Mouse (Mus musculus) cerebellum, adult 9-10 months (tissue): ENCODE results near the gene Zbtb20.

ENCODE experiments used
- DNase-seq: peaks from one replicate; pipeline ENCODE4 v3.0.0; 2022

Gene Zbtb20

GRCm38 (mm10) chr16:43528300-43528699 is 652.6 kb downstream of the Zbtb20 start:
- no peak for DNase-seq

DNA sequence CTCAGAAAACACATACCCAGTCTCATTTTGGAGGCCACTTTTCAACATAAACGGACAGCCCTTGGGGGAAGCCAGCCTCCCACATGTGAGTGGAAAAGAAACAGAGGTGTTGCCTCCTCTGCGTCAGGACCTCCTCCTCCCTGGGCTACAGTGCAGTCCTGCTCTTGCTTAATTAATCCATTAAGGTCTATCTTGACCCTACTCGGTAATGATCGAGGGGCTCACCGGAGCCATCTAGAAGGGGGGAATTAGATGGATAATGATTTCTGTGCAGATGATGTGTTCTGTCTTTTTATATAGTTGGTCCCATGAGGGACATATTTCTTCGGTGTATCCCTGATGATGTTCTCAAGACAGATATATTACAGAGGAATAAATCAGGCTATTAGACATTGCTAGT is 655.6 kb downstream of the Zbtb20 start:
- DNase-seq = no peak

DNA sequence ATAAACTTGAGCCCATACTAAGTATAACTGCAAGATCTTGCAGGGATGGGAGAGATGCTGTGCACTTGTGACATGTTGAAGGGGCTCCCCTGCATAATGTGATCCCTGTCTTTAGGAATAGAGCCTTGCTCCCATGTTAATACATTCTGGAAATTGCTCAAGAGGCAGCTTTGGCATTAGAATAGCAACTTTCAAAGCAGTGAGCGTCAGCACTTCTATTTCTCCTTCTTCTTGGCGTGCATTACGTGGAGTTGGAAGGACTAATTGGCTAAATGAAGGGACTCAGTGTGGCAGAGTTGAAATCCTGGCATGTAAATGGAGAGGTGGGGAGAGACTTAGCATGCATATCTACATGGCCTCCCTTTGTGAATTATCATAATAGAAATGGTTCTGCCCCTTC is 658.4 kb downstream of the Zbtb20 start:
- DNase-seq = no peak

GRCm38 (mm10) chr16:43535912-43536311 is 660.2 kb downstream of the Zbtb20 start:
- DNase-seq = no peak

GRCm38 (mm10) chr16:43537163-43537562 is 661.5 kb downstream of the Zbtb20 start:
- DNase-seq = no peak

DNA sequence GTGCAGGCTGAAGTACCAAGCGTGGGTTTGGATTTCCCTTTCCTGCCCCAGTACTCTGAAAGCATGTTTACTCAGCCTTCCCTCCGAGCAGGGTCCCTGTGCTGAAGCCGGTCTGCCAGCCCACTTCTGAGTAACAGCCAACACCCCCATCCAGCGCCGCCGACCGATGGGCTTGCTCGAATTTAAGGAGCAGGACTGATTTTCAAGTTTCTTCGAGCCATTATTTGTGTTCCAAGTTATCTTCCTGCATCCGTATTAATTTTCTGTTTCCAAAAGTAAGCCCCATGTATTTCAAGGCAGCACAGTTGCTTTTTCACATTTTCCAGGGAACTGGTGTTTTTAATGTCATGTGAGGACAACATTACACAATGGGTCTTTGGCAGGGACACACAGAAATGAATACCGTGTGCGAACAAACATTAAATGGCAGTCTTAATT is 664.0 kb downstream of the Zbtb20 start:
- no peak for DNase-seq

- peak; percentile 77 for DNase-seq
These were observed 664.4 kb downstream of the Zbtb20 start for GRCm38 (mm10) chr16:43540108-43540507.

- no peak for DNase-seq
These were observed 665.0 kb downstream of the Zbtb20 start for GRCm38 (mm10) chr16:43540546-43541167.

DNA sequence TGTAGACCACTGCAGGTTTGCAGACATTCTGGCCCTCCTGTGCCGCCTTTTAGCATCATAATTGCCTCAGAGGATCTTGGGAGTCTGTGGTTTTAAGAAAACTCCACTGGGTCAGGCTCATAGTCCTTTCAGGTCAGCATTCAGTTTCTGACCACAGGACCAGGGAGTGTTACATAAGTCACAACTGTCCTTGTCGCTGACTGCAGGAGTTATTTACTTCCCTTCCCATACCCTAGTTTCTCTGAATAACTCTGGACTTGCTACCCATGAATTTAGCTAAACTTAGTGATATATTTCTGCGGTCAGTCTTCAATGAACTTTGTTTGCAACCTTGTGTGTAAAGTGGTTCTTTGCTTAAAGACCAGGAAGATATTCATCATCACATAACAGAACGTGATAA is 669.6 kb downstream of the Zbtb20 start:
- DNase-seq = no peak

DNA sequence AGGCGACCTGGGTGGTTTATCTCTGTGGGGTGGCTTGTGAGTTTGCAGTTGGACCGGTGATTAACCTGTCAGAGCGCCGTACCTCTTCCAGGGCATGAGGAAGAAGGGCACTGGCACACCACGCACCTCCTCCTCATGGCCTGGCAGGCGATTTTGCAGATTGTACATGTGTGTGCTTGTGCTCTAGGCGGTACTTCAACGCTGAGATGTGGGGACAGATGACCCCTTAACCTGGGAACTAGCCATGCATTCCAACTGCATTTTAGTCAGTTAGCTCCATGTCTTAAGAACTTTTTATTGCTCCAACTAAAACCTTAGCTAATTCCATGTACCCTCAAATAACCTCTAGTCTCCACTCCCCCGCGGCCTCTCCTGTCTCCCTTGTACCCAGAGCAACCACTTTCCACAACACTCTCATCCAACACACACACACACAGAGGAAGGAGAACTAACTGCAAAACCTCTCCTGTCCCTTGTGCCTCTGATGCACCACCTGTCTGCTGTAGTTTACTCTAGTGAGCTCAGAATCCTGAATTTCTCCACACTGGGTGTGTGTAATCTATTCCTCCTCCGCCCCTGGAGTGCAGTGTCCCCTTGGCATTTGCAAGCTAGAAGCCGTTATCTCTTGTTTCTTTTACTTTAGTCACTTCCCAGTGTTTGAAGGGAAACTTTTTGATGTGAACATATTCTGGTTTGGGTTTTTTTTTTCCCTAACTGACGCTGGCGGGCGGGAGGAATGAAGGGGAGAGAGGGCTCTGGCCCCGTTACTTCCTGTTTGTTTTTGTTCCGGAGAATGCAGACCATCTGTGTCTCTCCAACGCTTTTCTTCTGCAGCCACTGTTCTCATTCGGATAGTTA is 671.9 kb downstream of the Zbtb20 start:
- DNase-seq = no peak

DNA sequence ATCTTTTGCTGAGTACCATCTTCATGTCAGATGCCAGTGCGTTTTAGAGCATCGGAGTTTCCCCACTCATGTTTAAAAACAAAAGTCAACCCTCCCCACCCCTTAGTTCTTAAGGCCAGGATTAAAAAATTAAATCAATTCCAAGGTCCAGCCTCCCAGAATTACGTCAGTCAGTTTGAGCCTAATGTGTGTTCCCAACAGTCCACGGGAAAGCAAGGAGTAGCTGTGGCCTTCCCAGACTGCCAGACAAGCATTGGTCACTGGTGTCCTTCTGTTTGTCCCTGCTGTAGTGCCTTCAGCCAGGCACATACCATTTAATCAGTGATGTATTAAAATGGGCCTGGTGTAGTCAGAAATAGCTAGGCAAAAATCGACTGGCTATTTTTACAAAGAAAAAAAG is 673.1 kb downstream of the Zbtb20 start:
- no peak for DNase-seq

DNA sequence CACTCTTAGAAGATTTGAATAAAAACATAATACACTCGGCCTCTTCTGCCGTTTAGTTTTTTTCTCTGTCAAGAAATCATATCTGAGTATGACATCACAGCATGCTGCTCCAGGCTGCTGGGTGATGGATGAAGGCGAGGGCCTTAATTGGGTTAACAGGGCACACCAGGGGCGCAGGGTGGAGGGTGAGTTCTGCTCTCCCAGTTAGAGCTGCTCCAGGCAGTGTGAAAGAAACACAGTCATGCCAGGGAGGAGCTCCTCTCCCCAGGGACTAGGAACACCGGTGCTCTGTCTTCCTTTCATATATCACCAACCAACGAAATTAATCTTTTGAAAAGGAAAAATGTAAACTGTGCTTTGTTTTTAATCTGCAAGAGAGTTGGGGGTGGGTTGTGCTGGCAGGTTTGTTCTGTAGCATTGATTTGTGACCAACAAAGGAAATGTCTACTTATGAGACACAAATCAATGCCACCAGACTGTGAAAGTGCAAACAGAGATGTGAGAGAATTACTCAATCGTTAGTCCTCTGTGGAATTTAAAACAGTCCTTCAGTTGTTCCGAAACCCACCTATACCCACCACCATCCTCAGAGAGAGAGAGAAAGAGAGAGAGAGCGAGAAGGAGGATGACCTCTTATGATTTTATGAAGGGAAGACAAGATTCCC is 673.9 kb downstream of the Zbtb20 start:
- DNase-seq = no peak

GRCm38 (mm10) chr16:43552443-43552842 is 676.8 kb downstream of the Zbtb20 start:
- DNase-seq = no peak

DNA sequence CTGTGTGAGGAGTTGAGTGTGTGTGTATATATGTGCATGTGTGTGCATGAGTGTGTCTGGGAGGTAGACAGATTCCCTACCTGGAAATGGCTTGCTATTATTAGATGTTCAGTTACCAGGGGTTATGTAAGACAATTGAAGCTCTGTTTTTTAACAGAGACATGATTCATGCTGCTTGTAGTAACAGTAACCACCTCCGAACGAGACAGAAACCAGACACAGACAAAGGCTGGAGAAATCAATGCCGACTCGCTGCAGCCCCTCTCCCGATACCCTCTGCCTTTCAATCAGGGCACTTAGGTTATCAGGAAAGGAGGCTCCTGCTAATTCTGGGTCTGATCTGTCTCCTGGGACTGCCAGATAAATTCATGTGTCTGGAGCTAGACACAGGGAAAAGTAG is 681.7 kb downstream of the Zbtb20 start:
- DNase-seq = peak; percentile 70

GRCm38 (mm10) chr16:43561330-43561729 is 685.6 kb downstream of the Zbtb20 start:
- DNase-seq = no peak

- no peak for DNase-seq
These were observed 686.3 kb downstream of the Zbtb20 start for GRCm38 (mm10) chr16:43561956-43562355.

GRCm38 (mm10) chr16:43565872-43566271 is 690.2 kb downstream of the Zbtb20 start:
- DNase-seq = no peak

- no peak for DNase-seq
These were observed 690.8 kb downstream of the Zbtb20 start for GRCm38 (mm10) chr16:43566511-43566910.

- no peak for DNase-seq
These were observed 695.8 kb downstream of the Zbtb20 start for GRCm38 (mm10) chr16:43571376-43572081.

DNA sequence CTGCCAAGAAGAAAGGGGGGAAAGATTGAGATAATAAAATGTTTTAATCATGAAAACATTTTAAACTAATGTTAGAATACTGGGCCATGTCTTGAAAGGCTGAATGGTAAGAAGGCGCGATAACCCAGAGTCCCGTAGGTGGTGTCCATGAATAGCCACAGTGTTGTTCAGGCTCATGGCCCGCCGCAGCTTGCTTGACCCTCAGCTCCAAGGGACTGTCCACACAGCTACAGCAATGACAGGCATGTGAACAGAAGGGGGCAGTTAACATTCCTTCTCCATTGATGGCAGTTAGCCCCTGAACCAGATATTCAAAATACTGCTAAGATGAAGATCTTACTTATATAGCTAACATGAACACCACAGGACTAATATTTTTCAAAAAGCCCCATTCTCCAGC is 696.5 kb downstream of the Zbtb20 start:
- no peak for DNase-seq

DNA sequence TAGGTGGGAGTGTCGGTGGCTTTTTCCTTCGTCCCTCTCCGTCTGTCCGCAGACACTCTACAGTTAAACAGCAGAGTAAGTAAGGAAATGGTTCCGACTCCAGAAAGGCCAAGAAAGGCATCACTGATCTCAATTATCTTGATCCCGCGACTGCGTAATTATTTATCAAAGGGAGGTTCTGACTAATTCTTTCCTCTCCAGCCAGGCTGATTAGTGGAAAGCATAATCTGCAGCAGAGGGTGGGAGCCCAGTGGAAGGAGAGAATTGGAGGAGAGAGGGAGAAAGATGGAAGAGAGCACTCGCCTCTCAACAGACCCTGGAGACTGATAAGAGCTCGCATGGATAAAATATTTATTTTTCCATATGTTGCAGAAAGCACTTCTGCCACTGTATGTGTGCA is 697.1 kb downstream of the Zbtb20 start:
- no peak for DNase-seq

GRCm38 (mm10) chr16:43573181-43573833 is 697.6 kb downstream of the Zbtb20 start:
- DNase-seq = no peak
